Mouse (Mus musculus): Measurements from ENCODE around the gene Scn3b. TPM values are rescaled to one million over a fixed set of nuclear protein-coding genes. Genes with fewer than 3 reads are reported as not detected.
A peak's percentile ranks its signal among the peaks of the same experiment; 100 is the strongest.

The Scn3b gene
- polyA plus RNA-seq, 1 experiment from 2014 or later = 7.5 TPM

DNA sequence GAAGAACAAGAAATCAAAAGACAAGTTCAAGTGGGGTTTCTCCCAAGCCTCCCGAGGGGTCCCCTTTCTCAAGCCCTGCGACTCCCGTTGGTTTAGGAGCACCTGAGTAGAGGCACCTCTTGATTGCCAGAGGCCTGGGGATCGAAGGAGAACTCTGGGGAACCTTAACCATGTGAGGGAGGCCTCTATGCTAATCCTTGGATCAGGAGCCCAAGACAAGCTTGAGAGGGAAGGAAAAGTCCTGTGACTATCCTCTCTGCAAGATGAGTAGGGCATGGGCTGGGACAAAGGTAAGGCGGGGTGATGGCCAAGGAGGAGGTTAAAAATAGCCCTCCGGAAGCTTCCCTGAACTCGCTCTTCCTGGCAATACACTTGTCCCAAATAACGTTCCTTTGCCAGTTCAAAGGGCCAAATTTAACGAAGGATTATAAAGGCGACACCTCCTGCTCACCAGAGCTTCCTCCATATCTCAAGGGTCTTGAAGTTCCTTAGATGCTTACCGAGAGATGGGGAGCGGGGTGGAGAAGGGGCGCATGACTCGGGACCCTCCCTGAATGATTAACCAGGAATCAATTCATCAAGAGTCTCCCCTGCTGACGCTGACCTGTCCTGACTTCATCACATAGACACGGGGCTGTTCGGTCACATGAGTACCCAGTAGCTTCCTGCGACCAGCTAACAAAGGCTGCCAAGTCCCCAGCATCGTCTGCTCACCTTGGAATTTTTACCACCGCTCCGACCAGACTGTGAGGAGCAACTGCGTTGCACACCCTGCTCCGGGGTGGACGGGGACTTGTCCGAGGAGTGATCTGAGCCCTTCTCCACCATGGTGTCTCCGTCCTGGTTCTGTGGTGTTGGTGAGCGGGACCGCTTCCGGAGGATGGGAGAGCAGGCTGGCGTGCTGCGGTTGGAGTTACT, 64.0 kb downstream of the Scn3b start:
- Histone ChIP-seq H3K4me2 (no peak overlapping the region), H3K9ac (no peak overlapping the region), H3K9me3 (no peaks in the 10 kb centered on the region), H3K4me1 (no peaks in the 10 kb centered on the region), H3K4me3 (no peak overlapping the region), H3K36me3 (no peaks in the 10 kb centered on the region), H3K27me3 (no peaks in the 10 kb centered on the region), H3K27ac (no peak overlapping the region)
- 72% methylated on average over 31 of the region's 31 CpGs for WGBS
- ATAC-seq (ENCODE audit: borderline replicate concordance, extremely low read depth, low FRiP score, low TSS enrichment) = no peak

DNA sequence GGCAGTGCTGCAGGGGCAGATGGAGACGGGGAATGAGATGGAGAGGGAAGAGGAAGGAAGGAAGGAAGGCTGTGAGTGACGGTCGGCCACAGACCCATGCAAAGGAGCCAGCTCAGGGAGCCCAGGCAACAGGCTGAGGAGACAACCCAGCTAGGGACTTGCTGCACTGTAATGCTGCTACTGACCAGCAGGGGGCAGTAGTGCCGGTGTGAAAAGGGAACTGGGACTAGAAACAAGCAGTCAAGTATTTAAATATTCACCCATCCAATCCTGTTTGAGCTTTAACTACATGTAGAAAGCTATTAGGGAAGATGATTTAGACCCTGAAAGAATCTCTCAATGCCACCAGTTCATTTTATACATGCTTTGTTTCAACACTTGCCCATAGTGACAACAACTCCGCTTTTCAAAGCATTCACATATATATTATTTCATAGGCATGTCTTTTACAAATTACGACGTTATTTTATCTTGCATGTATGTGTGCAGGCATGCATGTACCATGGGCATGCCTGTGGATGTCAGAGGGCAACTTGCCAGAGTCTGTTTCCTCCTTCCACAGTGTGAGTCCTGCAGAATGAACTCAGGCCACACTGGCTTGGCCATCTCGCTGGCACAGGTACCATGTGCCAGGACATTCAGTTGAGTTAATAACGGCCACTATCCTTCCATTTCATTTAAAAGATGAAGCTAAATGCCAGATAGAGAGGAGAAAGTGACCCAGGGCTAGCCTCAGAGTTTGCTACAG, 64.8 kb downstream of the Scn3b start:
- H3K27ac ChIP-seq = no peak overlapping the region
- no peak overlapping the region for H3K4me3 ChIP-seq
- H3K9ac ChIP-seq = no peak overlapping the region
- H3K4me2 ChIP-seq = no peak overlapping the region
- H3K27me3 ChIP-seq = no peaks in the 10 kb centered on the region
- no peaks in the 10 kb centered on the region for H3K9me3 ChIP-seq
- H3K36me3 ChIP-seq = no peaks in the 10 kb centered on the region
- WGBS = 55% methylated on average over 9 of the region's 9 CpGs
- no peaks in the 10 kb centered on the region for H3K4me1 ChIP-seq
- ATAC-seq (ENCODE audit: borderline replicate concordance, extremely low read depth, low FRiP score, low TSS enrichment) = no peak

DNA sequence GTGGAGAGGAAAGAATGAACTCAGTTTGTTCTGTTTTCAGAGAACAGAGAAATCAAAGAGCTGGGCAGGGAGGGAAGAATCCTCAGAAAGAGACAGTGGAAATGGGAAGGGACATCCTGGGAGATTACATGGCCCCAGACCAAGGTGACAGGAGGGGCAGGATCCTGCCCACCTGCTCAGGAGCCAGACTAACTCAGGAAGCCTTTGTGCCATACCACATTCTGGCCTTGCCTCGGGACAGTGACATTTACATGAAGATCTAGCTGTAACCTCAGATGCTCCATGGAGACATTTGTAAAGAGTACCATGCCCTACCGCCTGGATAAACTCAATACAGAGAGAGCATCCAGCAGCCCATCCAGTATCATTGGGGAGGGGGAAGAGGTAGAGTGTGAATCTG, 65.6 kb downstream of the Scn3b start:
- Histone ChIP-seq H3K9me3 (no peaks in the 10 kb centered on the region), H3K36me3 (no peaks in the 10 kb centered on the region), H3K27me3 (no peaks in the 10 kb centered on the region), H3K4me3 (no peak overlapping the region), H3K4me2 (no peak overlapping the region), H3K9ac (no peak overlapping the region), H3K27ac (no peak overlapping the region), H3K4me1 (no peaks in the 10 kb centered on the region)
- WGBS = 84% methylated on average over 2 of the region's 2 CpGs
- ATAC-seq (ENCODE audit: borderline replicate concordance, extremely low read depth, low FRiP score, low TSS enrichment) = no peak

DNA sequence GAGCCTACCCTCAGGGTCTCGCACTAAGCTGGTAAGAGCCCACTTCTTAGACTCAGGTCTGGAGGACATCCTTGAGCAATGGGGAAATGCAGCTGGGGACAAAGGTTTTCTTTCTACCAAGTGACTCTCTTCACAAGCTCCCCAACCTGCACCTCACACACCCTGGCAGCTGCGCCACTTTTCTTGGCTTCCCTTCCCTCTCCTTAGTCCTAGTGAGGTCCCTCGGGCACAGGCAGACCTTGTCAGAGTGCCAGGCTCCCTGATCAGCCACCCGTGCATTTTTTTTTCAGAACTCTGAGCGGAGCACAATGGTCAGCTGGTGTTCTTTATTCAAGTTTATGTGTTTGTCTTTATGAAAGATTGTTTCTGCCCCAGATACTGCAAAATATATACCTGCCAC, 67.7 kb downstream of the Scn3b start:
- 48% methylated on average over 5 of the region's 5 CpGs for WGBS
- ATAC-seq (ENCODE audit: borderline replicate concordance, extremely low read depth, low FRiP score, low TSS enrichment) = peak; percentile 60; the same call in 1 of the 2 replicates
- Histone ChIP-seq H3K9me3 (no peaks in the 10 kb centered on the region), H3K27ac (peak overlapping the region; percentile 39), H3K27me3 (no peaks in the 10 kb centered on the region), H3K36me3 (no peaks in the 10 kb centered on the region), H3K4me2 (no peak overlapping the region), H3K4me1 (no peaks in the 10 kb centered on the region), H3K4me3 (no peak overlapping the region), H3K9ac (no peak overlapping the region)

DNA sequence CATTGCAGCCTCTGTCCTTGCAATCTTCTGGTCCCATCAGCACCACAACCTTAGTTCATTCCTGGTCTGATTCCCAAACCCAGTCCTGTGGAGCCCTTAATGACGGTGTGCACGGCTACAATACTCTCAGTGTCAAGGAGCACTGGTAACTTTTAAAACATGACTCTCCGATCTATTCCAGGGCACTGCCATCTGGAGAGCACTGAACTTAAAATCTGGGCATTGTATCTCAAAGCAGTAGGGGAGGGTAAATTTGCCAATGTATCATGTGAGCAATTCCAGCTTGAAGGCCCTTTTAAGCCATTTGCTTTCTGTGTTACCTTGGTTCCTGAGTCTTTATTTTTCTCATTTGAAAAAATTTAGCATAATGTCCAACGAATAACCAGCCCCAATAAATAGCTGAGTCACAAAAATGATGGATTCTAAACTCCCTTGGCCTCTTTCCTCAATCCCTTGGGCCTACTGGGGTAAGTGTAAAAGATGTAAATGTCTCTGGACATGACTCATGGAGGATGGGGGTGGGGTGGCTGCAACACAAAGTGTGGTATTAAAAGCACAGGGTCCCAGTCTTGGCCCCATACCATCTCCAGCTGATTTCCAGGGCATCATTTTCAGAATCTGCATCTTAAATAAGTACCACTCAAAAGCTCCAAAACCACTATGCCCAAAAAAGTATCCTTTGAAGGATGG, 68.3 kb downstream of the Scn3b start:
- no peak overlapping the region for H3K4me2 ChIP-seq
- H3K9me3 ChIP-seq = no peaks in the 10 kb centered on the region
- no peak overlapping the region for H3K4me3 ChIP-seq
- H3K4me1 ChIP-seq = no peaks in the 10 kb centered on the region
- no peaks in the 10 kb centered on the region for H3K27me3 ChIP-seq
- no peak for ATAC-seq (ENCODE audit: borderline replicate concordance, extremely low read depth, low FRiP score, low TSS enrichment)
- H3K27ac ChIP-seq = peak overlapping the region; percentile 39
- WGBS = 62% methylated on average over 4 of the region's 4 CpGs
- H3K36me3 ChIP-seq = no peaks in the 10 kb centered on the region
- H3K9ac ChIP-seq = no peak overlapping the region

DNA sequence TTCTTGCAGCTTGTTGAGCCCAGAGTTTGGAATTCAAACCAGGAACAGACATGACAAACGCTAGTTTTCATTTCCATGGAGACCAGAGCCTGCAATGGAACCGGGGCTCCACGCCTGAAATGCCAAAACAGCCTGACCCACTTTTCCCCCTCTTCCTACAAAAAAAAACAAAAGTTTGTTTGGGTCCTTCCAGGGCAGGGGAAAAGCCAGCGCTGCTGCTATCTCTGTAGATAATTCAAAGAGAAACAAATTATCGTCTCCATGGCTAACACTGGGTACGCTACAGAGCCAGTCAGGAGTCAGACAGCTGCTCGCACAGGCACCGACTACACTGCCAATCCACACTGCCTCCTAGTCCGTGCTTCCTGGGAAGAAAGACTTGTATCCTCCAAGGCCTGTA, 70.6 kb downstream of the Scn3b start:
- Histone ChIP-seq H3K27ac (no peak overlapping the region), H3K9ac (no peak overlapping the region), H3K36me3 (no peaks in the 10 kb centered on the region), H3K27me3 (no peaks in the 10 kb centered on the region), H3K4me3 (no peak overlapping the region), H3K4me1 (no peaks in the 10 kb centered on the region), H3K9me3 (no peaks in the 10 kb centered on the region), H3K4me2 (no peak overlapping the region)
- ATAC-seq (ENCODE audit: borderline replicate concordance, extremely low read depth, low FRiP score, low TSS enrichment) = no peak
- 31% methylated on average over 9 of the region's 9 CpGs for WGBS

Other genes with a start within 250 kb of the Scn3b start
- not detected in 2 replicates for gene Olfr981, start 247.8 kb upstream of the Scn3b start, polyA plus RNA-seq (2015; fragmentation: Nextera tagmentation; extraction: Ambion mirVana)
- not detected in 2 replicates for gene Olfr982, start 195.4 kb upstream of the Scn3b start, polyA plus RNA-seq (2015; fragmentation: Nextera tagmentation; extraction: Ambion mirVana)
- gene Olfr983, start 175.6 kb upstream of the Scn3b start, polyA plus RNA-seq (2015; fragmentation: Nextera tagmentation; extraction: Ambion mirVana) = not detected in 2 replicates
- gene Olfr984, start 155.0 kb upstream of the Scn3b start, polyA plus RNA-seq (2015; fragmentation: Nextera tagmentation; extraction: Ambion mirVana) = not detected in 2 replicates
- not detected in 2 replicates for gene Olfr985, start 139.0 kb upstream of the Scn3b start, polyA plus RNA-seq (2015; fragmentation: Nextera tagmentation; extraction: Ambion mirVana)
- gene Tmem225, start 121.1 kb upstream of the Scn3b start, polyA plus RNA-seq (2015; fragmentation: Nextera tagmentation; extraction: Ambion mirVana) = not detected in 2 replicates
- gene Olfr986, start 88.3 kb upstream of the Scn3b start, polyA plus RNA-seq (2015; fragmentation: Nextera tagmentation; extraction: Ambion mirVana) = not detected in 2 replicates
- gene Zfp202, start 76.9 kb upstream of the Scn3b start, polyA plus RNA-seq (2015; fragmentation: Nextera tagmentation; extraction: Ambion mirVana) = 4.9 TPM in 2 replicates

Measured in lung, embryonic 15.5 days (tissue).